Mouse (Mus musculus) right cerebral cortex, adult 2 months (tissue): ENCODE measurements around the gene Retreg3.

Experiments used
- DNase-seq, 2 experiments: peaks; one replicate each; pipeline ENCODE4 v3.0.0; 2021 to 2022; ENCODE audit warnings: low spot score in 2 of 2

Retreg3 gene

DNA sequence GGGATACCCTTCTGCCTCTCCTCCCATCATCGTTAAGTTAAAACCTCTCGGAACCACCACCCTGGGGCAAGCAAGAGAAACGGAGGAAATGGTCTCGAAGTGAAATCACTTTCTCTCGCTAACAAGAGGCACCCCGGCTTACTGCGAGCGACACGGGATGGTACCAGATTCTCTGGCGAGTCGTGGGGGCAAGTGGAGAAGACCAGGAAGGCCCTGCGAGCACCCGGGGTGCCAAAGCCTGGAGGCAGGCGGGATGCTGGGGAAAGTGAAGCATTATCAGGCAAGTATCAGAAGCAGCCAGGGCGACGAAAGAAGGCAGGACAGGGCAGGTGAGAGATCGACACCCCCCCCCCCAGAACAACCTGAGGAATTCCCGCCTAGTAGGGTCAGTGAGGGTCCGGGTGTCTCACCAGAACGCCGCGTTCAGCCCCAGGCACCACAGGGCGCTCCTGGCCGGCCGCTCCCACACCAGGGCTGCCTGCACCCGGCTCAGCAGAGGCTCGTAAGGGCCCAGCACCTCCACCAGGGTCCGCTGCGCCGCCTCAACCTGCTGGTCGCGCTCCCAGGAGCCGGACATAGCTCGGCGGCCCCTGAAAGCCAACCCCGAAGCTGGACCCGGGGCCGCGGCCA, 447 bp downstream of the Retreg3 start:
- no peak for DNase-seq

DNA sequence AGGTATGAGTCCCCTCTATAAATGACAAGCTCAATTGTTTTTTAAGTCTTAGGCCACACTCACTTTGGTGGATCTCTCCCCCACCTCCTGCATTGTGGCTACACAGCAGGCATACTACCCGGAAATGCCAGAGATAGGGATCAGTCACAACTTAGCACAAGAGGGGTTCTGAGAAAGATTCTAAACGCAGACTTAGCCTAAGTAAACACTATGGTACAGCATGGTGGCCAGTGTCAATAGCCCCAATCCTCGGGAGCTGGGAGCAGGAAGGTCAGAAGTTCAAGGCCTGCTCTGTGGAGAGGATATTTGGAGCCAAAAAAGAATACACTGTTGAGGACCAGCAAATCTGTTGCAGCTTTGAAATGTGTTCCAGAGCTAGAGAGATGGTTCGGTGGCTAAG, 1.6 kb downstream of the Retreg3 start:
- DNase-seq, result no peak

DNA sequence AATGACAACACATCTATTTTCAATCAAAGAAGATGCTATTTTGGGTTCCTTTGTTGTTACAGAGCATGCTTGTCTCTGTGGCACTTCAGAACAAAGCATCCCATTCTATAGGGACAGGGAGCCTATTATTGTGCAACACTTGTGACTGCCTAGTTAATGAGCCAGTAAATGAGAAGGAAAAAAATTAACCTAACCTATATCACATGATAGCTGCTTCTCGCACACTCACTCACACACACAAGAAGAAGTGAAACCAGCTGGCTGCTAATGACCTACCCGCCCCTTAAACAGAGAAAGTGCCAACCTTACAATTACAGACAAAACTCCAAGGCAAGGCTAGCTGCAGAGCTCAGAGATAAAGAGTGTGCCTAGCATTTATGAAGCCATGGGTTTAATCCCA, 4.1 kb downstream of the Retreg3 start:
- no peak for DNase-seq

DNA sequence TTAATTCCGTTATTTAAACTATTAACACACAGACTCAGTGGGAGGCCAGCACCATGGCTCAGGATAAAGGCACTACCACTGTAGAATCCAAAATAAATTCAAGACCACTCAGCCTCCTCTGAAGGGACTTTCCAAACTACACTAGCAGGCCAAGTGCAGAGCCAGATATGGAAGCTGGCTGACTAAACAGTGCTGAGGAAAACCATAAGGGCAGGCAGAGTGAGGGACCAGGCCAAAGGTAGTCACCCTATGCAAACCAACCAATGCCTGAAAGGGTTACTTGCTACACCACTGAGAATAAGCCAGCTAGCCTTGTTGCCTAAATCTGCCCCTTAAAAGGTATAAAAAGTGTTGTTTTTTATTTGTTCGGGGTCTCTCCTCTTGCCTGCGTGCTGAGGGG, 7.5 kb downstream of the Retreg3 start:
- DNase-seq, result no peak

DNA sequence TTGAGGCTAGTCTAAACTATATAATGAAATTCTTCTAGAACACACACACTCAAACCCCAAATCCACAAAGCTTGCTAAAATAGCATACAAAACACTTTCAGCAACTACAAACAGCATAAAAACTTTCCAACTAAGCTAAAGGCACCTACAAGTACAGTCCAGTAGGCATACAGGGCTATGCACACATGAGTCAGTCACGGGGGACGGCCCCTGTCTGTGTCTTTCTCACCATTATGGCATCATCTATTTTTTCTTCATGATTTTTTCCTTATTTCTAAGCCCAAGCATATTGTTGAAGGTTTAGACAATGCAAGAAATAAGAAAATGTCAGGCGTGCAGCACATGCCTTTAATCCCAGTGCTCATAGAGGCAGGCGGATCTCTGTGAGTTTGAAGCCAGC, 8.5 kb downstream of the Retreg3 start:
- DNase-seq, result no peak

DNA sequence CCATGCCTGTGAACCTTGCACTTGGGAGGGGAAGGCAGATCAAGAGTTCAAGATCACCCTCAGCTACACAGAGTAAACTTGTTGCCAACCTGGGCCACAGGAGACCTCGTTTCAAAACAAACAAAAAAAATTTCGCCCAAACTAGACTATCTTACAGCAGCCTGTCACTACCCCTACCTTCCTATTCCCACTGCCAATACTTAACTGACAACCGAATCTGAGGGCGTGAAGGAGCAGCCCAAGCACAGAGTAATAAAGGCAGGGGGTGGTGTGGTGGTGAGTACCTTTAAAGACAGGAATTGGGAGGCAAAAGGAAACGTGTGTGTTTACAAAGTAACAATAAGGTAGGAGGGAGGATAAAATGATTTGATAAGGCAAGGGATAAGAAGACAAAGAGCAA, 9.0 kb downstream of the Retreg3 start:
- DNase-seq, result no peak

DNA sequence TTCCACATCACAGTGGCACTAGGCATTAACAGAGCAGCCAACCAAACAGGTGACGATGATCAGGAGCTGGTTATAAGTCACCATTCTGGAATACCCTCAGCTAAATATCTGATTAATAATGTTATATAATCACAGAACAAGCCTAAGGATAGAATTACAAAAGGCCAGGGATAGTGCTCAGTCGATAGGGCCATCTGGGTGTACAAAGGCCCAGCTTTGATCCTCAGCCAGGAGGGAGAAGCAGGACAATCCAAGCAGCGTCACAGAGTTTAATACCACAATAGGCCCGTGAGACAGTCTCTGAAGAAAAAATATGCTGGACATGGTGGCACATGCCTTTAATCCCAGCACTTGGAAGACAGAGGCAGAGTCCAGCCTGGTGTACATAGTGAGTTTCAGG, 10.3 kb downstream of the Retreg3 start:
- no peak for DNase-seq

DNA sequence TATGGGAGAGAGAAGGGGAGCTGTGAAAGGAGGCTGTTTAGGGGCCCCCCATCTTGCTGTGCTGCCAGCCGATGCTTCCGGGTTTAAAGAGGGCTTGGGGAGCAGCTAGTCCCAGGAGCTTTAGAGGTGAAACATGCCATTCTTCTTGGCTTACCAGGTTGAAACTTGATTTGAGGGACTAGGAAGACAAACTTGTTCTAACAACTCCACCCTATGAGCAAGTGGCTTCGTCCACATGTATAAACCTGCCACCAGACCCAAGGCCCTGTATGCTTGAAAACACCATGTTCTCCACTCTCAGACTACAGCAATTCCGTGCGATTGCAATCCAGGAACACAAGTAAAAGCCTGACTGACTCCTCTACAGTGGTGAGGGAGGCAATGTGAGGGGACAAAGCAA, 16.7 kb downstream of the Retreg3 start:
- DNase-seq, result no peak

DNA sequence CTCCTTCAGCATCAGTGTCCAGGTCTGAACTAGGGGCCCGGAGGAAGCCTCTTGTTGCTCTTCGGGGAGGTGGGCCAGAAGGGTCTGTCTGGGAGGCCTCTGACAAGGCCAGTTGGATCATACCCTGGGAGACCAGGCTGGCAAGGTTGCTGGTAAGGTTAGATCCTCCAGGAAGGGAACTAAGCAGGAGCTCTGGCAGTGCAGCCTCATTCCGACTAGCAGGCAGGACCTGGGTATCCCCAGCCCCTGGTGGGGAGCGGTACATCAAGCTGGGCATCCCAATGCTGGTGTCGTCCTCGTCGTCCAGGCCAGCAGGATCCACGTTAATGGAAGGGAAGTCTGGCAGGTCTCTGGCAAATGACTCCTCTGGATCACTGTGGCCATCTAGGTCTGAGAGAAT, 21.5 kb downstream of the Retreg3 start:
- DNase-seq, result no peak

DNA sequence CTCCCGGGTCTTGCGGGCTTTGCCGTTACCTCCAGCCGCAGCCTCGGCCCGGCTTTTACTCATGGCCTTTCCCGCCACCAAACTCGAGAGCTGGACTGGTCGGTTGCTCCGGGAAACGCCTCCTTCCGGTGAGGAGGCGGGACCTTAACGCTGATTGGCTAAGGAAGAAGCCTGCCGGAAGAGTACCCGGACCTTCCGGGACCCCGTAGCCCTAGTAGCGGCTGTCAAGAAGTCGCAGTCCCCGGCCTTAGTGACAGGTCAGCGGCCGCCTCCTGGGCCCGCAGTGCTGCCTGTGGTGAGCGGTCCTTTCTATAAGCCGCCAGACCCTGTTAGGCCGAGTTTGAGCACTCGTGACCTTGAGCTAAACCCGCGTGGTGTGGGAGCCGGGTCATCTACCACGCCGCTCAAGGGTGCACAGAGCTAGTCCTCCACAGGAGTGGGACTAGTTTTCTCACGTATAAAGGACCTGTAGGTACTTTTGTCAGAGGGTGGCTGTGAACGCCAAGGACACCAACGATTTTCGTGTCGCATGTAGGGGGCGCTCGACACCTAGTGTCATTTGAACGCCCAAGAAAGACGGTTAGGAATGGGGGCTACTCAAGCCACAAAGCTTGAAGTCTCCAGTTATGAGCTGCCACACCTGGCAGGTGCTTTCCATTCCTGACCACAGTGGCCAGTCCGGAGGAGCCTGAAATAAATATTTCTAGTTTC, 24.2 kb downstream of the Retreg3 start, which contains the start of gene Psmc3ip:
TSS of gene Psmc3ip (minus strand) at position 123 of the 711 bp plus-strand sequence.
- peak; percentile 96 to 98 for DNase-seq

DNA sequence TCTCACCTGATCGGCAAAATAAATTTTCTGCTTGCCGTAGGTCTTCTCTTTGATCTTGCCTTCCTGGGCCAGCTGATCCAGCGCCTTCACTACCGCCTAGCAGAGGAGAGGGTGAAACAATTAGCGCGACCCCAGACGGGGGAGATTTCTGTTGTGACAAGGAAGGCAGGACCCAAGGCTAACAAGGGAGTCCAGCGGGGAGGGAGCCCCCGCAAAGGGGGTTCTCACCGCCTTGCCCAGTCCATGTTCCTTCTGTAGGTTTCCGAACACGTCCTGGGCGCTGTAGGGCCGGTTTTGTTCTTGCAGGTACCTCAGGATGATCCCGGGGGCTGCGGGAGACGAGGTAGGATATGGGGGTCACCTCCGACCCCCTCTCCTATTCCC, 24.8 kb downstream of the Retreg3 start:
- no peak for DNase-seq

DNA sequence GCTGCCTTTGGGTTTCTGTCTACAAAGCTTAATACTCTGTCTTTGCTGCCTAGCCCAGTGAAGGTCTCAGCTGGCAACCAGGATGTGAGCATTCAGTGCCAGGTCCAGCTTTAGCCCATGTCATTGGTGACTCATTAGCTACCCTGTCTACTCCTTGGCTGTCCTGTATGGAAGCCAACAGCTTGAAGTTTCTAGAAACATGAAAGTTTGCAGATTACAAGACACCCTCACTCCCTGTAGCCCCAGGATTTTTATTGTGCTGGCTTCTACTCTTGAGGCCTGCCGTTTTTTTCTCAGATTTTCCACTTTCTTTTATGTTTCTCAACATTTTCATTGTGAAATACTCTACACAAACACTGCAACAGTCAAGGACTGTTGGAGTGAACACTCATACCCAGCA, 29.8 kb downstream of the Retreg3 start:
- no peak for DNase-seq

DNA sequence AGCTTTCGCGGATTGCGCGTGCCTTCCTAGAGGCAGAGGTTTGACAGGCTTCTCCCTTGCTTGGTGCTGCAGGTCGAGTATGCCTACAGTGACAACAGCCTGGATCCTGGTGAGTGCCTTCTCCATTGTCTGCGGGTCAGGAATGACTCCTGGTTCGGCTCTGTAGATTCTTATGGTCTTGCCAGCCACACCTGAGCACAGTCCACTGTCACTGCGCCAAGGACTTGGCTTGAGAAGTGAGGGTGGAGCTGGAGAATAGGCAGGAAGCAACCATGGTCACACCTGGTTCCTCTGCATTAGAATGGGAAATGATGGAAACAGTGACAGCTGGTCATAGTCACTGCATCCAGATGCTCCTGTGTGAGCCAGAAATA, 32.0 kb downstream of the Retreg3 start:
- no peak for DNase-seq

DNA sequence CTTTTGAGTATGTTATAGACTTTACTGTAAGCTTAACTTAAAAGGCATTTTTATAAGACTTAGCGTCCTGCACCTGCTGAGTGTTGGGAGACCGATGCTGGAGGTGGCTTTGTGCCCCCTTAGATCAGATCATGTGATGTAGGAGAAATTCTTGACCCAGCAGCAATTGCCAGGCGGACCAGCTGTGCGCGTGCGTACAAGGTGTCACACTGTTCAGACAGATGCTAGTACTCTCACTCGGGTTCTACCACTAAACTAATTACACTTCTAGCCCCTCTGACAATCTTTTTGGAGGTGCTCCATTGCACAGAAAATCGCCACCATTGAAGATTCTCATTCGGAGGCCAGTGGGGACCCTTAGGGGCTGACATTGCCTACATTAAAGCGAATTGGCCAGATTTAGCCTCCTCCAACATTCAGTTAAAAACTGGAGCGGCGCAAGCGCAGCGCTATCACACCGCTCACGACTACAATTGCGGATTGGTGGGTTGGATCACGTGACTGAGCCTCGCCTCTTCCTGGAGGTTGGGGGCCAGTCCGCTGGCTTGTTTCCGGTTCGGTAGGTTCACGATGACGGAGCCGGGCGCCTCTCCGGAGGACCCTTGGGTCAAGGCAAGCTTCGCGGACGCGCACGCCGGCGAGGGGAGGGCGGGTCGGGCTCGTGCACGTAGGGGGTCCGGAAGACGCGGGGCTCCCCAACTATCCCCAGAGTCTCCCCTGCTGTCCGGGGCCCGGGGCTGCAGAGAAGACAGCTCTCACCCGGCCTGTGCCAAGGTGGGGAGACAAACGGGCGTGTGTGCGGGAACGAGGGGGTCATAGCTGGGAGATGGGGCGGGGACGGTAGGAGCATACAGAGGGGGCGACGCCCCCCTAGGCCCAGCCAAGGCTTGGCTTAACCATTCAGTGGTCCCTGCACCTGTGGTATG, 32.7 kb downstream of the Retreg3 start, which contains the start of gene Mlx:
TSS of gene Mlx (plus strand) at position 522 of the 926 bp plus-strand sequence.
- peak; percentile 94 to 95 for DNase-seq

DNA sequence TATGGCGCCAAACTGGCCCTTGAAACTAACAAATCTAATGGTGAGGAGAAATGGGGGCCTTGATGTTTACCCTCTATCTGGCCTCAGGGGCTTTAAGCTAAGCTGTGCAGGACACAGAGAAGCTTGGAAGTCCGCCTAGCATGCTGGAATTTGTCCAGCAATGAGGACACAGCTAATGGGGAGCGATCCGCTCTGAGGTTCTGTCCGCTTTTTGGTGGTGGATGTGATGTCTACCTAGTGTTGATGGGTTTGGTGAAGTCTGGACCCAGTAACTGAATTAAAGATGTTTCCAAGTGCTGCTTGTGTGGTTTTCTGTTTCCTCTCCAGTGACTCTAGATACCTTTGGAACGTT, 33.4 kb downstream of the Retreg3 start:
- DNase-seq, result no peak

DNA sequence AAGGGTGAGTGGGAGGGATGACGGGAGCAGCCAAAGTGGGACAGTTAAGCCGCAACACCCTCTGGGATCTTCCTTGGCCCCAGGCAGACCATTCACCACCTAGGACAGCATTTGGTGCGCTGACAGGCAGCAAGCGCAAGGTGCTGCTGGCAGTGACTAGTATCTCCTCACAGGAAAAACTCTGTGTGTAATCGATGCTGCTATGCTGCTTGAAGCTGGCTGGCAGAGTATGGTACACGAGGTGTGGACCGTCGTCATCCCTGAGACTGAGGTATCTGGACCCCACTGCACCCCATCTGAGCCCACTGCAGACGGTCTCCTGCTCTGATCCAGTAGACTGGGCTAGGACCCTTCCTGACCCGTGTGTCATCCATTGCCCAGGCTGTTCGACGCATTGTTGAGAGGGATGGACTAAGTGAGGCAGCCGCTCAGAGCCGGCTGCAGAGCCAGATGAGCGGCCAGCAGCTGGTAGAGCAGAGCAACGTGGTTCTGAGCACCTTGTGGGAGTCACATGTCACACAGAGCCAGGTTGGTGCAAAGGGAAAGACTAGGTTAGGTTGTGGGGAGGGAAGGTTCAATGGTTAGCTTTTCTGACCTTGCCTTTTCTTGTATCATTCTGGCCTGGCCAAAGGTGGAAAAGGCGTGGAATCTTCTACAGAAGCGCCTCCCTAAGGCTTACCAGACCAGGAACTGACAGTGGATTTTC, 33.9 kb downstream of the Retreg3 start:
- no peak for DNase-seq

DNA sequence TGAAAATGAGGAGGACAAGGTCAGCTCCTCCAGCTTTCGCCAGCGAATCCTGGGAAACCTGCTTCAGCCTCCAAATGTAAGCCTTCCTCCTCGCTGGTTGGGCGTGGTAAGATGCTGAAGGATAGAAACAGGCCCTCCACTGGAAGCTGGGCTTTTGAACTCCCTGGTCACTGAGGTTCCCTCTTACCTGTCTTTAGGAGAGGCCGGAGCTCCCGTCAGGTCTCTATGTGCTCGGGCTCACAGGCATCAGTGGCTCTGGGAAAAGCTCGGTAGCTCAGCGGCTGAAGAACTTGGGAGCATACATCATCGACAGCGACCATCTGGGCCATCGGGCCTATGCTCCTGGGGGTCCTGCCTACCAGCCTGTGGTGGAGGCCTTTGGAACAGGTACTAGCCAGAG, 34.9 kb downstream of the Retreg3 start:
- no peak for DNase-seq

DNA sequence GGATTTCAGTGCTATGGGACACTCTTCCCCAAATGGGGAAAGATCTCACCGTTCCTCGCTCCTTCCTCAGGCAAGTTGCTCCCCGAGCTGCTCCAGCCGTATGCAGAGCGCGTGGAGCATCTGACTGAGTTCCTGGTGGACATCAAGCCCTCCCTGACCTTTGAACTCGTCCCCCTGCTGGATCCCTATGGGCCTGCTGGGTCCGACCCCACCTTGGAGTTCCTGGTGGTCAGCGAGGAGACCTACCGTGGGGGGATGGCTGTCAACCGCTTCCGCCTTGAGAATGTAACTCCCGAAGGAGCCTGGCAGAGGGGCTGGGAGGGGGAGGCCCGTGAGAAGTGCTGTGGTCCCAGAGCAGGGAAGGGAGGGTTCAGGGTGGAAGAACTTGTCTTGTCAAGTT, 35.4 kb downstream of the Retreg3 start:
- DNase-seq, result no peak

DNA sequence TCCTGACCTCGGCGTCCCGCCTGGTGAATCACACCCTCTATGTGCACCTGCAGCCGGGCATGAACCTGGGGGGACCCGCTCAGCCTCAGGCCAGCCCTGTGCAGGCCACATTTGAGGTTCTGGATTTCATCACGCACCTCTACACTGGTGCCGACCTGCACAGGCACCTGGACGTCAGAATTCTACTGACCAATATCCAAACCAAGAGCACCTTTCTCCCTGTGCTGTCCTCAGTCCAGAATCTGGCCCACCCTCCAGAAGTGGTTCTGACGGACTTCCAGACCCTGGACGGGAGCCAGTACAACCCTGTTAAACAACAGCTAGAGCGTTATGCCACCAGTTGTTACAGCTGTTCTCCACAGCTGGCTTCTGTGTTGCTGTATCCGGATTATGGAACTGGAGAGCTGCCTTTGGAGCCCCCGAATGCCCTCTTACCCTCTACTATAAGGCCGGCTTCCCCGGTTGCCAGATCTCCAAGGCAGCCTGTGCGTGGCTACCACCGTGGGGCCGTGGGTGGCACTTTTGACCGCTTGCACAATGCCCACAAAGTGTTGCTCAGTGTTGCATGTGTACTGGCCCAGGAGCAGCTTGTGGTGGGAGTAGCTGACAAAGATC, 36.5 kb downstream of the Retreg3 start:
- no peak for DNase-seq

DNA sequence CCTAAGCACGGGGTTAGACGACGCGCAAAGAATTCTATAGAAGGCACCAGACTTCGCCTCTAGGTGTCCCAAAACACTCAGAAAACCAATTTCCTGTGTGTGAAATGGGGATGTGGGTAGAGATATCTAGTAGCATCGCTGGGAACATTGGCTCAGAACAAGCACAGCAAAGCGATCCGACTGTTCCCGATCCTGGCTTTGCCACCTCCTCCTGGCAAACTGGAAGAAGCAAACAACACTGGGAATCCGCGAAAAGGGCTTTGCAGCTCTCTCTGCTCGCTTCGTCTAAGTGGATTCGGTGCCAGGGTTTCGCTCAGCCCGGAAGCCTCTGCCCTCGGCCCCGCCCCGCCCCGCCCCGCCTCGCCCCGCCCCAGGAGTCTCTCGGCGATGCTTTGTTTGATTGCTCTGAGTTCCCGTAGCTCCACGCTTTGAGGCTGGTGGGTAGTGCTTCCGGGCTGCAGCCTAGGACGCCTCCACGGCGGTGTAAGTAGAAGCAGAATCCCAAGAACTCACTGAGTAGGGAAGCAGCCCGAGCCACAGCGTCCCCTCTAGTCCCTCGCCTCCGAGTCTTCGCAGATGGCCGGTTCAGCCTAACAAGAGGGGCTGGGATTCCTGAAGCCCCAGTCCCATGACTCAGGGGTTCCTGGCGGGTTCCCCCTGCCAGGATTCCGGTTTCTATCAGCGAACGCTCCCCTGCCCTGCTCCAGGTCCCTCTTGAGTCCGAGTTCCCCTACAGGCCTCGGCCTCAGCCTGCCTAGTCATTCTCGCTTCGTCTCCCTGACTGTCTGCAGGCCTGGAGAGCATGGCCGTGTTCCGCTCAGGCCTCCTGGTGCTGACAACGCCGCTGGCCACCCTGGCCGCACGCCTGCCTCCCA, 37.2 kb downstream of the Retreg3 start, which contains the start of gene Coasy:
TSS of gene Coasy (plus strand) at position 358 of the 875 bp plus-strand sequence.
- peak; percentile 92 for DNase-seq
